Mouse (Mus musculus) liver, adult 2 months (tissue): ENCODE data around the gene Psmd14. TPM values are rescaled to one million over a fixed set of nuclear protein-coding genes. Genes with fewer than 3 reads are reported as not detected.

Experiments used
- DNase-seq: peaks from one replicate; pipeline ENCODE4 v3.0.0-alpha.2; 2011; ENCODE audit warnings: low read depth, low spot score; ENCODE audit errors: extremely low read depth
- H3K27ac ChIP-seq: fragments of 200-500 bp; replicated peaks from 2 replicates; pipeline ENCODE4 v1.5.1; 2012; ENCODE audit warnings: low read depth, mild to moderate bottlenecking, control low read depth, inconsistent platforms, low read length; ENCODE audit not compliant: insufficient read depth
- H3K27me3 ChIP-seq: fragments of 200-500 bp; 2 replicates; pipeline ENCODE4 v1.6.1; 2012; ENCODE audit warnings: mild to moderate bottlenecking, moderate library complexity, low read length, inconsistent platforms; ENCODE audit not compliant: control insufficient read depth, insufficient read depth
- H3K36me3 ChIP-seq: fragments of 200-500 bp; 2 replicates; pipeline ENCODE4 v1.6.1; 2012; ENCODE audit warnings: low read length, inconsistent platforms; ENCODE audit not compliant: control insufficient read depth, insufficient read depth
- H3K4me1 ChIP-seq: fragments of 200-500 bp; 2 replicates; pipeline ENCODE4 v1.6.1; 2011; ENCODE audit warnings: low read length; ENCODE audit not compliant: control insufficient read depth, insufficient read depth
- H3K4me3 ChIP-seq: fragments of 200-500 bp; 2 replicates; pipeline ENCODE4 v1.5.1; 2011; ENCODE audit warnings: low read depth, mild to moderate bottlenecking, control low read depth, low read length, moderate library complexity; ENCODE audit not compliant: insufficient read depth
- H3K79me2 ChIP-seq: fragments of 200-500 bp; 2 replicates; pipeline ENCODE4 v1.6.1; 2012; ENCODE audit warnings: inconsistent platforms, mild to moderate bottlenecking, low read length, moderate library complexity; ENCODE audit not compliant: control insufficient read depth, insufficient read depth
- H3K9ac ChIP-seq: fragments of 200-500 bp; 2 replicates; pipeline ENCODE4 v1.6.1; 2012; ENCODE audit warnings: low read depth, mild to moderate bottlenecking, control low read depth, inconsistent platforms, low read length
- CTCF ChIP-seq: fragments of 200-500 bp; IDR thresholded peaks from 2 replicates; pipeline ENCODE4 v1.5.1; 2011; ENCODE audit warnings: low read depth, low read length, control low read depth
- POLR2A ChIP-seq: fragments of 200-500 bp; IDR thresholded peaks from 2 replicates; pipeline ENCODE4 v1.6.1; 2011; ENCODE audit warnings: low read length, control low read depth; ENCODE audit not compliant: insufficient read depth; ENCODE audit errors: extremely low read depth
- WGBS: fragments of 180-500 bp; shearing (Covaris S2); methylation state at CpG from one replicate; pipeline ENCODE4 v1.1.7; 2018; 5-methylcytosine and 5-hydroxymethylcytosine counted together
- polyA plus RNA-seq: library from polyadenylated mRNA; depleted of rRNA; stranded (reverse); fragments of >200 nt; gene quantifications from 2 replicates; pipeline ENCODE4 v1.2.3, GENCODE M21; 2012
- total RNA-seq: library from RNA; depleted of rRNA; stranded (reverse); fragments of >200 nt; gene quantifications from 2 replicates; pipeline ENCODE4 v1.2.3, GENCODE M21; 2014

The Psmd14 gene
- total and polyA plus RNA-seq, 2 experiments, result 11.4 to 65.1 TPM

- H3K4me3 ChIP-seq, result no peak overlapping the region
- TF ChIP-seq CTCF (no peak), POLR2A (no peak)
- peaks cover 31% of the 10 kb centered on the region for H3K27me3 ChIP-seq
- H3K4me1 ChIP-seq, result peaks cover 8% of the 10 kb centered on the region
- no peak overlapping the region for H3K9ac ChIP-seq
- no peaks in the 10 kb centered on the region for H3K79me2 ChIP-seq
- WGBS, result 6% methylated on average over 29 of the region's 29 CpGs
- H3K27ac ChIP-seq, result no peak overlapping the region
- no peak for DNase-seq
- no peaks in the 10 kb centered on the region; the same call in 1 of the 2 replicates for H3K36me3 ChIP-seq
These were observed 92.2 kb downstream of the Psmd14 start for GRCm38 (mm10) chr2:61803443-61804367.

- H3K4me3 ChIP-seq, result no peak overlapping the region
- peaks cover 8% of the 10 kb centered on the region for H3K4me1 ChIP-seq
- WGBS, result 5% methylated on average over 10 of the region's 10 CpGs
- no peaks in the 10 kb centered on the region for H3K79me2 ChIP-seq
- peaks cover 32% of the 10 kb centered on the region for H3K27me3 ChIP-seq
- DNase-seq, result no peak
- no peaks in the 10 kb centered on the region; the same call in 1 of the 2 replicates for H3K36me3 ChIP-seq
- H3K9ac ChIP-seq, result no peak overlapping the region
- TF ChIP-seq POLR2A, result no peak
- TF ChIP-seq CTCF, result no peak
- H3K27ac ChIP-seq, result no peak overlapping the region
These were observed 92.9 kb downstream of the Psmd14 start for GRCm38 (mm10) chr2:61804382-61804840.

DNA sequence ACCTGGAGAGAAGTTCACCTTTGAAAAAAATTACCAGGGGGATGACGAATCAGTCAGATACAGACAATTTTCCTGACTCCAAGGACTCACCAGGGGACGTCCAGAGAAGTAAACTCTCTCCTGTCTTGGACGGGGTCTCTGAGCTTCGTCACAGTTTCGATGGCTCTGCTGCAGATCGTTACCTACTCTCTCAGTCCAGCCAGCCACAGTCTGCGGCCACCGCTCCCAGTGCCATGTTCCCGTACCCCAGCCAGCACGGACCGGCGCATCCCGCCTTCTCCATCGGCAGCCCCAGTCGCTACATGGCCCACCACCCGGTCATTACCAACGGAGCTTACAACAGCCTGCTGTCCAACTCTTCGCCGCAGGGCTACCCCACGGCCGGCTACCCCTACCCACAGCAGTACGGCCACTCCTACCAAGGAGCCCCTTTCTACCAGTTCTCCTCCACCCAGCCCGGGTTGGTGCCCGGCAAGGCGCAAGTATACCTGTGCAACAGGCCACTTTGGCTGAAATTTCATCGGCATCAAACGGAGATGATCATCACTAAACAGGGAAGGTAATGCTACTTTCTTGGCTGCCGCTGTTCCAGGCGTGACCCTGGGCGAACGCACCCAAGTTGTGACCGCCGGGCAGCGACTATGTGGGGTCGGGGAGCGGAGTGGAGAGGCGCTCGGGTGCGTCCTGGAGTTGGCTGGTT is 93.5 kb downstream of the Psmd14 start:
- H3K36me3 ChIP-seq, result no peaks in the 10 kb centered on the region; the same call in 1 of the 2 replicates
- no peak for DNase-seq
- no peak overlapping the region for H3K27ac ChIP-seq
- peaks cover 32% of the 10 kb centered on the region for H3K27me3 ChIP-seq
- H3K4me3 ChIP-seq, result no peak overlapping the region
- TF ChIP-seq POLR2A (no peak), CTCF (no peak)
- H3K9ac ChIP-seq, result no peak overlapping the region
- H3K4me1 ChIP-seq, result peaks cover 8% of the 10 kb centered on the region
- no peaks in the 10 kb centered on the region for H3K79me2 ChIP-seq
- 6% methylated on average over 39 of the region's 39 CpGs for WGBS

GRCm38 (mm10) chr2:61805541-61806345 is 94.2 kb downstream of the Psmd14 start:
- H3K4me3 ChIP-seq, result no peak overlapping the region
- H3K27me3 ChIP-seq, result peaks cover 34% of the 10 kb centered on the region
- DNase-seq, result no peak
- peaks cover 8% of the 10 kb centered on the region for H3K4me1 ChIP-seq
- WGBS, result 3% methylated on average over 39 of the region's 39 CpGs
- H3K27ac ChIP-seq, result no peak overlapping the region
- no peaks in the 10 kb centered on the region for H3K36me3 ChIP-seq
- no peak overlapping the region for H3K9ac ChIP-seq
- no peak for TF ChIP-seq CTCF
- TF ChIP-seq POLR2A, result no peak
- H3K79me2 ChIP-seq, result no peaks in the 10 kb centered on the region

GRCm38 (mm10) chr2:61806346-61806825 is 94.9 kb downstream of the Psmd14 start:
- no peaks in the 10 kb centered on the region for H3K36me3 ChIP-seq
- H3K27me3 ChIP-seq, result peaks cover 39% of the 10 kb centered on the region
- DNase-seq, result no peak
- H3K79me2 ChIP-seq, result no peaks in the 10 kb centered on the region
- WGBS, result 9% methylated on average over 3 of the region's 3 CpGs
- no peak overlapping the region for H3K27ac ChIP-seq
- TF ChIP-seq POLR2A (no peak), CTCF (no peak)
- H3K9ac ChIP-seq, result no peak overlapping the region
- no peak overlapping the region for H3K4me3 ChIP-seq
- H3K4me1 ChIP-seq, result peaks cover 8% of the 10 kb centered on the region
